Mouse (Mus musculus): ENCODE data around the gene Sorcs2. TPM values are rescaled to one million over a fixed set of nuclear protein-coding genes. Genes with fewer than 3 reads are reported as not detected.
"Not testable (repeated sequence)": the region's sequence is repeated elsewhere in the genome, so short reads cannot be mapped to it uniquely, and the experiment has no call there.

The Sorcs2 gene
- polyA plus RNA-seq, 1 experiment from 2014 or later = 11.5 TPM

- not testable (repeated sequence) for DNase-seq (ENCODE audit: low spot score); H3K4me3 ChIP-seq (replicated peaks; ENCODE audit: low read length); H3K36me3 ChIP-seq (replicated peaks; ENCODE audit: control insufficient read depth, insufficient read depth); ATAC-seq (ENCODE audit: low FRiP score); H3K9me3 ChIP-seq (ENCODE audit: control insufficient read depth, low read length); H3K27me3 ChIP-seq (ENCODE audit: control insufficient read depth, insufficient read depth, low read length); H3K27ac ChIP-seq; H3K4me1 ChIP-seq (replicated peaks; ENCODE audit: control insufficient read depth, insufficient read depth, low read length); H3K4me2 ChIP-seq (replicated peaks); H3K9ac ChIP-seq
- 96% methylated on average over 7 of the region's 10 CpGs for WGBS
Measured at GRCm38 (mm10) chr5:36237526-36237925, 160.4 kb downstream of the Sorcs2 start.

GRCm38 (mm10) chr5:36230301-36230780 lies 167.6 kb downstream of the Sorcs2 start:
- no peaks in the 10 kb centered on the region for H3K36me3 ChIP-seq (replicated peaks; ENCODE audit: control insufficient read depth, insufficient read depth)
- peak overlapping the region; percentile 65 for H3K27ac ChIP-seq
- 0 out of 2 replicates have a peak overlapping the region, but pooled peaks have one; percentile 8 for H3K4me2 ChIP-seq (replicated peaks)
- ATAC-seq (ENCODE audit: low FRiP score) (peak; percentile 38; the same call in 1 of the 2 replicates), DNase-seq (ENCODE audit: low spot score) (no peak)
- no peaks in the 10 kb centered on the region for H3K9me3 ChIP-seq (ENCODE audit: control insufficient read depth, low read length)
- no peak overlapping the region for H3K4me3 ChIP-seq (replicated peaks; ENCODE audit: low read length)
- no peak overlapping the region for H3K9ac ChIP-seq
- H3K4me1 ChIP-seq (replicated peaks; ENCODE audit: control insufficient read depth, insufficient read depth, low read length) = peaks cover 43% of the 10 kb centered on the region
- no peaks in the 10 kb centered on the region for H3K27me3 ChIP-seq (ENCODE audit: control insufficient read depth, insufficient read depth, low read length)
- 40% methylated on average over 9 of the region's 9 CpGs for WGBS

- Histone ChIP-seq H3K27ac (peak overlapping the region; percentile 40; the same call in 1 of the 2 replicates), H3K4me3 (replicated peaks; ENCODE audit: low read length) (no peak overlapping the region), H3K4me2 (replicated peaks) (no peak overlapping the region), H3K27me3 (ENCODE audit: control insufficient read depth, insufficient read depth, low read length) (no peaks in the 10 kb centered on the region), H3K9ac (no peak overlapping the region), H3K9me3 (ENCODE audit: control insufficient read depth, low read length) (no peaks in the 10 kb centered on the region), H3K4me1 (replicated peaks; ENCODE audit: control insufficient read depth, insufficient read depth, low read length) (peaks cover 46% of the 10 kb centered on the region), H3K36me3 (replicated peaks; ENCODE audit: control insufficient read depth, insufficient read depth) (no peaks in the 10 kb centered on the region)
- ATAC-seq (ENCODE audit: low FRiP score) = no peak; the same call in 1 of the 2 replicates
- 36% methylated on average over 22 of the region's 23 CpGs for WGBS
- DNase-seq (ENCODE audit: low spot score) = no peak
Measured at GRCm38 (mm10) chr5:36228405-36229370, 169.3 kb downstream of the Sorcs2 start.

GRCm38 (mm10) chr5:36226296-36226695 lies 171.6 kb downstream of the Sorcs2 start:
- Histone ChIP-seq H3K9me3 (ENCODE audit: control insufficient read depth, low read length) (no peaks in the 10 kb centered on the region), H3K27me3 (ENCODE audit: control insufficient read depth, insufficient read depth, low read length) (no peaks in the 10 kb centered on the region), H3K4me1 (replicated peaks; ENCODE audit: control insufficient read depth, insufficient read depth, low read length) (peaks cover 48% of the 10 kb centered on the region), H3K4me2 (replicated peaks) (no peak overlapping the region), H3K36me3 (replicated peaks; ENCODE audit: control insufficient read depth, insufficient read depth) (no peaks in the 10 kb centered on the region), H3K9ac (no peak overlapping the region), H3K27ac (no peak overlapping the region), H3K4me3 (replicated peaks; ENCODE audit: low read length) (no peak overlapping the region)
- 67% methylated on average over 11 of the region's 11 CpGs for WGBS
- DNase-seq (ENCODE audit: low spot score) (no peak), ATAC-seq (ENCODE audit: low FRiP score) (no peak)

GRCm38 (mm10) chr5:36225855-36226254 lies 172.1 kb downstream of the Sorcs2 start:
- Histone ChIP-seq H3K4me1 (replicated peaks; ENCODE audit: control insufficient read depth, insufficient read depth, low read length) (peaks cover 46% of the 10 kb centered on the region), H3K27ac (no peak overlapping the region)
- no peak for ATAC-seq (ENCODE audit: low FRiP score)

GRCm38 (mm10) chr5:36223787-36224186 lies 174.2 kb downstream of the Sorcs2 start:
- no peak overlapping the region for H3K9ac ChIP-seq
- ATAC-seq (ENCODE audit: low FRiP score) = no peak
- H3K27ac ChIP-seq = no peak overlapping the region
- no peak overlapping the region for H3K4me3 ChIP-seq (replicated peaks; ENCODE audit: low read length)
- peak; percentile 54 for DNase-seq (ENCODE audit: low spot score)
- H3K9me3 ChIP-seq (ENCODE audit: control insufficient read depth, low read length) = no peaks in the 10 kb centered on the region
- H3K4me1 ChIP-seq (replicated peaks; ENCODE audit: control insufficient read depth, insufficient read depth, low read length) = peaks cover 31% of the 10 kb centered on the region
- no peaks in the 10 kb centered on the region for H3K27me3 ChIP-seq (ENCODE audit: control insufficient read depth, insufficient read depth, low read length)
- no peaks in the 10 kb centered on the region for H3K36me3 ChIP-seq (replicated peaks; ENCODE audit: control insufficient read depth, insufficient read depth)
- WGBS = 59% methylated on average over 6 of the region's 6 CpGs
- H3K4me2 ChIP-seq (replicated peaks) = no peak overlapping the region

More at GRCm38 (mm10) chr5:36225855-36226254, 172.1 kb downstream of the Sorcs2 start:
- WGBS = 51% methylated on average over 7 of the region's 7 CpGs
- no peak overlapping the region for H3K4me3 ChIP-seq (replicated peaks; ENCODE audit: low read length)
- no peak overlapping the region for H3K9ac ChIP-seq
- no peaks in the 10 kb centered on the region for H3K9me3 ChIP-seq (ENCODE audit: control insufficient read depth, low read length)
- no peak for DNase-seq (ENCODE audit: low spot score)
- H3K27me3 ChIP-seq (ENCODE audit: control insufficient read depth, insufficient read depth, low read length) = no peaks in the 10 kb centered on the region
- H3K4me2 ChIP-seq (replicated peaks) = no peak overlapping the region
- no peaks in the 10 kb centered on the region for H3K36me3 ChIP-seq (replicated peaks; ENCODE audit: control insufficient read depth, insufficient read depth)

GRCm38 (mm10) chr5:36220626-36221025 lies 177.3 kb downstream of the Sorcs2 start:
- Histone ChIP-seq H3K9ac (no peak overlapping the region), H3K9me3 (ENCODE audit: control insufficient read depth, low read length) (no peaks in the 10 kb centered on the region), H3K27ac (no peak overlapping the region), H3K4me1 (replicated peaks; ENCODE audit: control insufficient read depth, insufficient read depth, low read length) (peaks cover 8% of the 10 kb centered on the region; the same call in 1 of the 2 replicates), H3K36me3 (replicated peaks; ENCODE audit: control insufficient read depth, insufficient read depth) (no peaks in the 10 kb centered on the region), H3K27me3 (ENCODE audit: control insufficient read depth, insufficient read depth, low read length) (no peaks in the 10 kb centered on the region), H3K4me2 (replicated peaks) (no peak overlapping the region), H3K4me3 (replicated peaks; ENCODE audit: low read length) (no peak overlapping the region)
- ATAC-seq (ENCODE audit: low FRiP score) = no peak
- 44% methylated on average over 6 of the region's 6 CpGs for WGBS
- DNase-seq (ENCODE audit: low spot score) = no peak

- Histone ChIP-seq H3K27ac (no peak overlapping the region), H3K9me3 (ENCODE audit: control insufficient read depth, low read length) (no peaks in the 10 kb centered on the region), H3K4me1 (replicated peaks; ENCODE audit: control insufficient read depth, insufficient read depth, low read length) (0 out of 2 replicates have a peak, but pooled peaks cover 3% of the 10 kb centered on the region), H3K27me3 (ENCODE audit: control insufficient read depth, insufficient read depth, low read length) (no peaks in the 10 kb centered on the region), H3K36me3 (replicated peaks; ENCODE audit: control insufficient read depth, insufficient read depth) (no peaks in the 10 kb centered on the region), H3K4me2 (replicated peaks) (no peak overlapping the region), H3K4me3 (replicated peaks; ENCODE audit: low read length) (no peak overlapping the region), H3K9ac (no peak overlapping the region)
- WGBS = 59% methylated on average over 4 of the region's 4 CpGs
- ATAC-seq (ENCODE audit: low FRiP score) (0 out of 2 replicates have a peak, but pooled peaks have one; percentile 15), DNase-seq (ENCODE audit: low spot score) (no peak)
Measured at GRCm38 (mm10) chr5:36220105-36220504, 177.8 kb downstream of the Sorcs2 start.

- H3K27ac ChIP-seq = no peak overlapping the region
- no peaks in the 10 kb centered on the region for H3K27me3 ChIP-seq (ENCODE audit: control insufficient read depth, insufficient read depth, low read length)
- H3K36me3 ChIP-seq (replicated peaks; ENCODE audit: control insufficient read depth, insufficient read depth) = no peaks in the 10 kb centered on the region
- H3K4me2 ChIP-seq (replicated peaks) = no peak overlapping the region
- H3K4me1 ChIP-seq (replicated peaks; ENCODE audit: control insufficient read depth, insufficient read depth, low read length) = 0 out of 2 replicates have a peak, but pooled peaks cover 4% of the 10 kb centered on the region
- H3K9ac ChIP-seq = no peak overlapping the region
- WGBS = 72% methylated on average over 10 of the region's 10 CpGs
- DNase-seq (ENCODE audit: low spot score) (no peak), ATAC-seq (ENCODE audit: low FRiP score) (no peak)
- no peaks in the 10 kb centered on the region for H3K9me3 ChIP-seq (ENCODE audit: control insufficient read depth, low read length)
- no peak overlapping the region for H3K4me3 ChIP-seq (replicated peaks; ENCODE audit: low read length)
Measured at GRCm38 (mm10) chr5:36213310-36213709, 184.6 kb downstream of the Sorcs2 start.

Data from hindbrain, embryonic 14.5 days (tissue).